Mouse (Mus musculus): ENCODE results near the gene D130043K22Rik.

GRCm38 (mm10) chr13:24921281-24921680, 76.3 kb downstream of the D130043K22Rik start:
- TF ChIP-seq POLR2A (IDR thresholded peaks at IDR 0.05; ENCODE audit: borderline replicate concordance, extremely low read depth, low read depth, low read length) (no peak), CTCF (IDR thresholded peaks at IDR 0.05; ENCODE audit: insufficient read depth, low read length) (no peak)
